Mouse (Mus musculus): ENCODE results near the gene Gm6217. TPM values are rescaled to one million over a fixed set of nuclear protein-coding genes. Genes with fewer than 3 reads are reported as not detected.

The Gm6217 gene
- polyA plus RNA-seq, 1 experiment: not detected

GRCm38 (mm10) chr1:82905886-82906285, 25.3 kb downstream of the Gm6217 start:
- no peak for TF ChIP-seq TCF12 (IDR thresholded peaks at IDR 0.05; ENCODE audit: insufficient read depth, poor library complexity, severe bottlenecking)
- no peak for TF ChIP-seq POLR2AphosphoS2 (IDR thresholded peaks at IDR 0.05; ENCODE audit: insufficient read length, low read depth)
- no peak for TF ChIP-seq USF1 (IDR thresholded peaks at IDR 0.05; ENCODE audit: low read depth)
- no peak for TF ChIP-seq TCF3 (IDR thresholded peaks at IDR 0.05; ENCODE audit: insufficient read length, low read depth)
- TF ChIP-seq POLR2A (IDR thresholded peaks at IDR 0.05; ENCODE audit: insufficient read length, low read depth): no peak
- TF ChIP-seq E2F4 (IDR thresholded peaks at IDR 0.05; ENCODE audit: insufficient read depth): no peak
- H3K36me3 ChIP-seq (ENCODE audit: control insufficient read depth, insufficient read depth): peaks cover 17% of the 10 kb centered on the region
- H3K4me3 ChIP-seq: no peak overlapping the region

DNA sequence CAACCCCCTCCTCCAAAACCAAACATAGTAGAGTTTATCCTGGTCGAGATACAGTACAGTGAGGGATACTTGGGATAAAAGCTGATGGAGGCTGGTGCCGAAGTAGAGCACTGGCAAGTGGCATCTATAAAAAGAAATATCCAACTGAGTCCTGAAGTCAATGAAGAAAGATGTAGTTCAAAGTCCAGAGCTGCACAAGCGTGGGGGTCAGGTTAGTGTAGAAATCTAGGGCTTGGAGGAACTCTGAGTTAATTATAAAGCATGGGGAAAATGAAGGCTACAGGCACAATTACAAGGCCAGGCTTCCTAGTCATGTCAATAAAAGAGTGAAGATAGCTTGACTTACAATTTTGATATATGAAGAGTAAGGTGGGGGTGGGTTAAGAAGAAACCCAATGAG, 30.0 kb downstream of the Gm6217 start:
- Histone ChIP-seq H3K79me2 (ENCODE audit: control insufficient read depth, insufficient read depth) (no peaks in the 10 kb centered on the region), H3ac (ENCODE audit: control insufficient read depth, insufficient read length) (no peak overlapping the region)
- TF ChIP-seq SRF (IDR thresholded peaks at IDR 0.05; ENCODE audit: control insufficient read depth, insufficient read length, low read depth) (no peak), MAX (IDR thresholded peaks at IDR 0.05; ENCODE audit: low read depth) (no peak), TCF3 (IDR thresholded peaks at IDR 0.05; ENCODE audit: insufficient read length, low read depth) (no peak), POLR2AphosphoS2 (IDR thresholded peaks at IDR 0.05; ENCODE audit: insufficient read length, low read depth) (no peak), USF1 (IDR thresholded peaks at IDR 0.05; ENCODE audit: low read depth) (no peak), TCF12 (IDR thresholded peaks at IDR 0.05; ENCODE audit: insufficient read depth, poor library complexity, severe bottlenecking) (no peak), E2F4 (IDR thresholded peaks at IDR 0.05; ENCODE audit: insufficient read depth) (no peak), MYOD1 (IDR thresholded peaks at IDR 0.05; ENCODE audit: control insufficient read depth in 1 of 3, insufficient read length in 2 of 3, low read depth in 2 of 3) (no peak), CEBPB (IDR thresholded peaks at IDR 0.05; ENCODE audit: insufficient read depth, poor library complexity, severe bottlenecking) (no peak), POLR2A (IDR thresholded peaks at IDR 0.05; ENCODE audit: insufficient read length, low read depth) (no peak), REST (IDR thresholded peaks at IDR 0.05; ENCODE audit: insufficient read depth, insufficient read length) (no peak), MYOG (IDR thresholded peaks at IDR 0.05; ENCODE audit: control insufficient read depth in 1 of 3, insufficient read depth in 1 of 3, insufficient read length in 2 of 3, low read depth in 2 of 3) (no peak)

More at GRCm38 (mm10) chr1:82905886-82906285, 25.3 kb downstream of the Gm6217 start:
- Histone ChIP-seq H3ac (ENCODE audit: control insufficient read depth, insufficient read length) (no peak overlapping the region), H3K79me2 (ENCODE audit: control insufficient read depth, insufficient read depth) (no peaks in the 10 kb centered on the region), H3K4me2 (ENCODE audit: low read depth) (no peak overlapping the region), H3K27me3 (ENCODE audit: control insufficient read depth, insufficient read depth, insufficient read length) (no peaks in the 10 kb centered on the region)

GRCm38 (mm10) chr1:82900567-82900966, 30.6 kb downstream of the Gm6217 start:
- Histone ChIP-seq H3K4me2 (ENCODE audit: low read depth) (no peak overlapping the region), H3K36me3 (ENCODE audit: control insufficient read depth, insufficient read depth) (peaks cover 34% of the 10 kb centered on the region), H3K79me2 (ENCODE audit: control insufficient read depth, insufficient read depth) (no peaks in the 10 kb centered on the region), H3K4me3 (no peak overlapping the region), H3ac (ENCODE audit: control insufficient read depth, insufficient read length) (no peak overlapping the region), H3K27me3 (ENCODE audit: control insufficient read depth, insufficient read depth, insufficient read length) (no peaks in the 10 kb centered on the region)
- no peak for TF ChIP-seq TCF12 (IDR thresholded peaks at IDR 0.05; ENCODE audit: insufficient read depth, poor library complexity, severe bottlenecking)
- TF ChIP-seq POLR2AphosphoS2 (IDR thresholded peaks at IDR 0.05; ENCODE audit: insufficient read length, low read depth): no peak
- no peak for TF ChIP-seq SRF (IDR thresholded peaks at IDR 0.05; ENCODE audit: control insufficient read depth, insufficient read length, low read depth)
- TF ChIP-seq MYOG (IDR thresholded peaks at IDR 0.05; ENCODE audit: control insufficient read depth in 1 of 3, insufficient read depth in 1 of 3, insufficient read length in 2 of 3, low read depth in 2 of 3): no peak
- no peak for TF ChIP-seq POLR2A (IDR thresholded peaks at IDR 0.05; ENCODE audit: insufficient read length, low read depth)
- TF ChIP-seq MYOD1 (IDR thresholded peaks at IDR 0.05; ENCODE audit: control insufficient read depth in 1 of 3, insufficient read length in 2 of 3, low read depth in 2 of 3): no peak
- TF ChIP-seq MAX (IDR thresholded peaks at IDR 0.05; ENCODE audit: low read depth): no peak
- no peak for TF ChIP-seq REST (IDR thresholded peaks at IDR 0.05; ENCODE audit: insufficient read depth, insufficient read length)
- no peak for TF ChIP-seq E2F4 (IDR thresholded peaks at IDR 0.05; ENCODE audit: insufficient read depth)
- no peak for TF ChIP-seq USF1 (IDR thresholded peaks at IDR 0.05; ENCODE audit: low read depth)
- TF ChIP-seq TCF3 (IDR thresholded peaks at IDR 0.05; ENCODE audit: insufficient read length, low read depth): no peak

More for the DNA sequence above, 30.0 kb downstream of the Gm6217 start:
- H3K4me3 ChIP-seq: no peak overlapping the region
- no peaks in the 10 kb centered on the region for H3K27me3 ChIP-seq (ENCODE audit: control insufficient read depth, insufficient read depth, insufficient read length)
- no peak overlapping the region for H3K4me2 ChIP-seq (ENCODE audit: low read depth)
- H3K36me3 ChIP-seq (ENCODE audit: control insufficient read depth, insufficient read depth): peaks cover 29% of the 10 kb centered on the region

DNA sequence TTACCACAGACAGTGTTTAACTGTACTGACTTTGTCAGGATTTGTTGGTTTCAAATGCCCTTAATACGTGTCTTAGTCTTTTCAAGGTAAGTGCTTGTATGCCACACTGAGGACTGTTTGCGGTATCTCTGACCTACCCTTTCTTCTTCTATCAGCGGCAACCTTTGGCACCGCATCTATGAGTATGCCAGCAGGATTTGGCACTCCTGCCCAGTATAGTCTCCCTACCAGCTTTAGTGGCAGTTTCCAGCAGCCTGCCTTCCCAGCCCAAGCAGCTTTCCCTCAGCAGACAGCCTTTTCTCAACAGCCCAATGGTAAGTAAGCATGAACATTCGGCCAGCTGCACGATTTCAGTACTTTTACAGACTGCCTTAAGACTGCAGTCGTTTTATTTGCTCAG, 37.9 kb downstream of the Gm6217 start:
- no peak overlapping the region for H3K4me3 ChIP-seq
- no peaks in the 10 kb centered on the region for H3K79me2 ChIP-seq (ENCODE audit: control insufficient read depth, insufficient read depth)
- no peak overlapping the region for H3K4me2 ChIP-seq (ENCODE audit: low read depth)
- H3K27me3 ChIP-seq (ENCODE audit: control insufficient read depth, insufficient read depth, insufficient read length): no peaks in the 10 kb centered on the region
- H3ac ChIP-seq (ENCODE audit: control insufficient read depth, insufficient read length): no peak overlapping the region
- H3K36me3 ChIP-seq (ENCODE audit: control insufficient read depth, insufficient read depth): peaks cover 51% of the 10 kb centered on the region
- TF ChIP-seq MYOG (IDR thresholded peaks at IDR 0.05; ENCODE audit: control insufficient read depth in 1 of 3, insufficient read depth in 1 of 3, insufficient read length in 2 of 3, low read depth in 2 of 3): no peak
- no peak for TF ChIP-seq CEBPB (IDR thresholded peaks at IDR 0.05; ENCODE audit: insufficient read depth, poor library complexity, severe bottlenecking)
- TF ChIP-seq MAX (IDR thresholded peaks at IDR 0.05; ENCODE audit: low read depth): no peak
- no peak for TF ChIP-seq E2F4 (IDR thresholded peaks at IDR 0.05; ENCODE audit: insufficient read depth)
- TF ChIP-seq SRF (IDR thresholded peaks at IDR 0.05; ENCODE audit: control insufficient read depth, insufficient read length, low read depth): no peak
- TF ChIP-seq POLR2AphosphoS2 (IDR thresholded peaks at IDR 0.05; ENCODE audit: insufficient read length, low read depth): no peak
- no peak for TF ChIP-seq POLR2A (IDR thresholded peaks at IDR 0.05; ENCODE audit: insufficient read length, low read depth)

Other genes starting within 250 kb of the Gm6217 start
- gene Mff, start 206.5 kb downstream of the Gm6217 start, polyA plus RNA-seq (2012; fragmentation: generic; extraction: Trizol): 121 TPM
- gene Tm4sf20, start 162.9 kb downstream of the Gm6217 start, polyA plus RNA-seq (2012; fragmentation: generic; extraction: Trizol): not detected
- gene Gm47791, start 160.2 kb downstream of the Gm6217 start, polyA plus RNA-seq (2012; fragmentation: generic; extraction: Trizol): not detected
- 21.7 TPM for gene Agfg1, start 91.9 kb downstream of the Gm6217 start, polyA plus RNA-seq (2012; fragmentation: generic; extraction: Trizol)
- gene A030005L19Rik, start 18.1 kb downstream of the Gm6217 start, polyA plus RNA-seq (2012; fragmentation: generic; extraction: Trizol): not detected
- gene A030014E15Rik, start 6.5 kb downstream of the Gm6217 start, polyA plus RNA-seq (2012; fragmentation: generic; extraction: Trizol): not detected
- not detected for gene A030003K21Rik, start 12.0 kb upstream of the Gm6217 start, polyA plus RNA-seq (2012; fragmentation: generic; extraction: Trizol)
- not detected for gene Gm7544, start 24.6 kb upstream of the Gm6217 start, polyA plus RNA-seq (2012; fragmentation: generic; extraction: Trizol)
- not detected for gene Gm47955, start 28.9 kb upstream of the Gm6217 start, polyA plus RNA-seq (2012; fragmentation: generic; extraction: Trizol)
- gene Gm47959, start 69.1 kb upstream of the Gm6217 start, polyA plus RNA-seq (2012; fragmentation: generic; extraction: Trizol): not detected
- gene Slc19a3, start 107.0 kb upstream of the Gm6217 start, polyA plus RNA-seq (2012; fragmentation: generic; extraction: Trizol): 0.07 TPM
- gene Krtap28-10, start 111.1 kb upstream of the Gm6217 start, polyA plus RNA-seq (2012; fragmentation: generic; extraction: Trizol): not detected
- not detected for gene Gm47969, start 113.5 kb upstream of the Gm6217 start, polyA plus RNA-seq (2012; fragmentation: generic; extraction: Trizol)
- not detected for gene A030005K14Rik, start 128.0 kb upstream of the Gm6217 start, polyA plus RNA-seq (2012; fragmentation: generic; extraction: Trizol)
- gene Krtap28-13, start 129.5 kb upstream of the Gm6217 start, polyA plus RNA-seq (2012; fragmentation: generic; extraction: Trizol): not detected
- gene Ccl20, start 185.4 kb upstream of the Gm6217 start, polyA plus RNA-seq (2012; fragmentation: generic; extraction: Trizol): not detected
- not detected for gene Daw1, start 228.4 kb upstream of the Gm6217 start, polyA plus RNA-seq (2012; fragmentation: generic; extraction: Trizol)

Measured in myocyte (in vitro differentiated cells).